Mouse (Mus musculus) liver, embryonic 12.5 days (tissue): ENCODE data around the gene Hsd17b3. TPM values are rescaled to one million over a fixed set of nuclear protein-coding genes. Genes with fewer than 3 reads are reported as not detected.

Experiments used
- ATAC-seq: fragments of 200-750 bp; cut with Nextera tagmentation; 2 replicates; pipeline ENCODE4 v1.8.0; 2017; ENCODE audit warnings: moderate number of reproducible peaks, mild to moderate bottlenecking, moderate library complexity
- H3K27ac ChIP-seq: fragments of 300-500 bp; sonication (generic); 2 replicates; pipeline ENCODE4 v1.5.1; 2016; ENCODE audit warnings: mild to moderate bottlenecking
- H3K27me3 ChIP-seq: fragments of 300-500 bp; sonication (generic); replicated peaks from 2 replicates; pipeline ENCODE4 v1.6.1; 2016; ENCODE audit warnings: mild to moderate bottlenecking, moderate library complexity
- H3K36me3 ChIP-seq: fragments of 300-500 bp; sonication (generic); 2 replicates; pipeline ENCODE4 v1.6.1; 2016; ENCODE audit warnings: mild to moderate bottlenecking, moderate library complexity
- H3K4me1 ChIP-seq: fragments of 300-500 bp; sonication (generic); 2 replicates; pipeline ENCODE4 v1.6.1; 2016
- H3K4me2 ChIP-seq: fragments of 300-500 bp; sonication (generic); 2 replicates; pipeline ENCODE4 v1.6.1; 2016; ENCODE audit warnings: mild to moderate bottlenecking, moderate library complexity
- H3K4me3 ChIP-seq: fragments of 300-500 bp; sonication (generic); 2 replicates; pipeline ENCODE4 v1.5.1; 2016; ENCODE audit warnings: mild to moderate bottlenecking, moderate library complexity
- H3K9ac ChIP-seq: fragments of 300-500 bp; sonication (generic); 2 replicates; pipeline ENCODE4 v1.6.1; 2016; ENCODE audit warnings: mild to moderate bottlenecking, moderate library complexity
- H3K9me3 ChIP-seq: fragments of 300-500 bp; sonication (generic); replicated peaks from 2 replicates; pipeline ENCODE4 v1.6.1; 2016; ENCODE audit warnings: mild to moderate bottlenecking, moderate library complexity
- WGBS: fragments of 180-500 bp; shearing (Covaris S2); methylation state at CpG from one replicate; pipeline ENCODE4 v1.1.7; 2016; ENCODE audit not compliant: insufficient replicate concordance; 5-methylcytosine and 5-hydroxymethylcytosine counted together
- polyA plus RNA-seq: library from polyadenylated mRNA; unstranded; fragments of >200 nt; fragmentation: Nextera tagmentation; extraction: Ambion mirVana; gene quantifications from 2 replicates; pipeline ENCODE4 v1.2.1, GENCODE M21; 2016

Gene Hsd17b3
- polyA plus RNA-seq, 1 experiment from 2014 or later: not detected

DNA sequence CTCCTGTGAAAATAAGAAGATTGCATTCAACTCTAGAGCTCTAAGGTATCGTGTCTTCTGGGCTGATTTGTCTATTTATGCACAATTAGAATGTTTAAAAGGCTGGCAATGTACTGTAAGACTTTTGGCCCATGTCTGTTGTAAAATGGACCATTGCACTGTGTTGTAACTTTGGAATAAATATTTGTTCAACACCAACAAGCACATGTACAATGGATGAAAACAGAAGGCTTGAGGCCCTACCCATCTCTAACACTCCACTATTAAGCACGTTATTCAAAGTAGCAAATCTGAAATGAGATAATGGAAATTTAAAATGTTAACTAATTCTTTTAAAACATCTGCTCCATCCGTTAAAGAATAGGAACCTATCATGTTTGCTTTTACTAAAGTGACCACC is 18.1 kb upstream of the Hsd17b3 start:
- whole genome bisulfite sequencing: 60% methylated on average over 3 of the region's 3 CpGs
- no peaks in the 10 kb centered on the region for H3K27me3 ChIP-seq
- no peak overlapping the region for H3K4me2 ChIP-seq
- no peak overlapping the region for H3K27ac ChIP-seq
- no peak overlapping the region for H3K9ac ChIP-seq
- ATAC-seq: no peak
- H3K4me1 ChIP-seq: peaks cover 12% of the 10 kb centered on the region
- H3K9me3 ChIP-seq: no peaks in the 10 kb centered on the region
- H3K4me3 ChIP-seq: no peak overlapping the region
- H3K36me3 ChIP-seq: no peaks in the 10 kb centered on the region

DNA sequence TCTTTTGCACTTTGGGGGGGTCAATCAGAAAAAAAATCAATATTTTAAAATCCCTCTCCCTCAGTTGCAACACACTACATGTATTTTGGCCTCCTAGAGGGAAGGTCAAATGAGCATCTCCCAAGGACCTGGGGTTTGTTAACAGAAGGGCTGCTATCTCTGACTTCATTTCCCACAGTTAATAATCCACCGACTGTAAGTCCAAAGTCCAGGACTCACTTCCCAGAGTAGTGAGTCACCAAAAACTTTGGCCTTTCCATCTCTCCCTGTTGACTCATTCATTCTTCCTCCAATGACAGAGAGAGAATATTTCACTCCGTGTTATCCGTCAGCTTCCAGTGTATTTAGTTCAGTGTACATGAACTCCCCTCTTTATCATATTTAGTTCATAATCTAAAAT is 16.7 kb upstream of the Hsd17b3 start:
- no peaks in the 10 kb centered on the region for H3K9me3 ChIP-seq
- H3K36me3 ChIP-seq: no peaks in the 10 kb centered on the region
- WGBS: 71% methylated on average over 3 of the region's 3 CpGs
- ATAC-seq: peak; percentile 46; the same call in 1 of the 2 replicates
- H3K4me3 ChIP-seq: no peak overlapping the region
- no peaks in the 10 kb centered on the region for H3K27me3 ChIP-seq
- H3K9ac ChIP-seq: no peak overlapping the region
- peaks cover 12% of the 10 kb centered on the region for H3K4me1 ChIP-seq
- no peak overlapping the region for H3K27ac ChIP-seq
- H3K4me2 ChIP-seq: no peak overlapping the region

DNA sequence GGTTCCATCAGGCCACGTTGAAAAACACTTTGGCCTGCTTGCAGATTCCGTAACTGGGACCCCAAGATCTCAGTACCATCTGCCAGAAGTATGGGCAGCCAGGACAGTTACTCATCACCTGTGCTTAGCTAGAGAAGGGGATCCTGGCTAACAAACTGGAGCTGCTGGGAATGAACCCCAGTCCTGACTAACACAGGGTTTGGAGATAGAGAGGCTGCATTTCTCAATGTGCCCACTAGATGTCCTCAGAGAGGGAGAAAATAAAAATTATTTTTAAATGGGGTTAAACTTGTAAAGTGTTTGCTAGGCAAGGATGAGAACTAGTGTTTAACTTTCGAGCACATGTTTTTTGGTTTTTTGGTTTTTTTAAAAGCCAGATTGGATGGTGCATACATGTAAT is 11.2 kb upstream of the Hsd17b3 start:
- Histone ChIP-seq H3K36me3 (no peaks in the 10 kb centered on the region), H3K9ac (no peak overlapping the region), H3K4me2 (no peak overlapping the region), H3K4me1 (no peaks in the 10 kb centered on the region), H3K9me3 (no peaks in the 10 kb centered on the region), H3K27me3 (no peaks in the 10 kb centered on the region), H3K4me3 (no peak overlapping the region), H3K27ac (no peak overlapping the region)
- 52% methylated on average over 3 of the region's 3 CpGs for WGBS
- no peak for ATAC-seq

DNA sequence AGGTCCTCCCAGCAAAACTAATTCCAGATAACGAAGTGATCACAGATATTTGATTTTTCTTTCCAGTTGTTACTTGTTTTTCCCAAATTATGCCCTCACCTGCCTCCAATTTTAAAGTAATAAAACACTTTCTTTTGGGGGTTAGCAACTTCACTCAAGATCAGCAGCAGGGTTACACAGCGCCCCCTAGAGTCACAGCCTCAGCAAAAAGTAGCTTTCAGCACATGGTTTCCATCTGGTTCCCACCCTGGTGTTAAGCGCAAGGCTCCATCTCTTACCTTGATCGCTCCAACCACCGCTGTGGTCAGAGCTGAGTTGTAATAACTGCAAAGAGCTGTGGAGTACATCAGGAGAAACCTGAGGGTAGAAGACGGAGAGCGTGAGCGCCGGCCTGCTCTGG is 10.0 kb upstream of the Hsd17b3 start:
- no peak for ATAC-seq
- 63% methylated on average over 9 of the region's 9 CpGs for WGBS

DNA sequence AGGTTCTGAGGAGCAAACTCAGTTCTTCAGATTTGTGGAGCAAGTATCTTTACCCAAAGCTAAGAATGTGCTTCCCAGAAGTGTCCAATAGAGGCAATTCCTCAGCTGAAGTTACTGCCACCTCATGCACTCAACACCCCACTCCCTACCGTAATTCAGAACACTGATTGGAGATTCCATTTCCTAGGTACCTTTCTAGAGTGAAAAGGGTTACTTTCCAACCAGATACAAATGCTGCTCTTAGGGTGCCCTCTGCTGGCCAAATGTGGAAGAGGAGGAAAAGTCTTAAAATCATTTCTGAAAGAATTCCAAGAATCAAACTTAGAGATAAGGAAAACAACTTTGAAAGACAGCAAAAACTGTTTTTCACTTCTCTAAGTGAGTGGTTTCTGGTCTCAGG is 4.3 kb upstream of the Hsd17b3 start:
- Histone ChIP-seq H3K36me3 (no peaks in the 10 kb centered on the region), H3K27me3 (0 out of 2 replicates have a peak, but pooled peaks cover 4% of the 10 kb centered on the region), H3K4me2 (no peak overlapping the region), H3K4me3 (no peak overlapping the region), H3K9me3 (no peaks in the 10 kb centered on the region), H3K27ac (no peak overlapping the region), H3K9ac (no peak overlapping the region), H3K4me1 (no peaks in the 10 kb centered on the region)
- 0% methylated on average over 1 of the region's 1 CpGs for WGBS
- no peak for ATAC-seq

More for the DNA sequence above, 10.0 kb upstream of the Hsd17b3 start:
- Histone ChIP-seq H3K9ac (no peak overlapping the region), H3K27ac (no peak overlapping the region), H3K4me2 (no peak overlapping the region), H3K36me3 (no peaks in the 10 kb centered on the region), H3K4me1 (no peaks in the 10 kb centered on the region), H3K27me3 (no peaks in the 10 kb centered on the region), H3K4me3 (no peak overlapping the region), H3K9me3 (no peaks in the 10 kb centered on the region)

DNA sequence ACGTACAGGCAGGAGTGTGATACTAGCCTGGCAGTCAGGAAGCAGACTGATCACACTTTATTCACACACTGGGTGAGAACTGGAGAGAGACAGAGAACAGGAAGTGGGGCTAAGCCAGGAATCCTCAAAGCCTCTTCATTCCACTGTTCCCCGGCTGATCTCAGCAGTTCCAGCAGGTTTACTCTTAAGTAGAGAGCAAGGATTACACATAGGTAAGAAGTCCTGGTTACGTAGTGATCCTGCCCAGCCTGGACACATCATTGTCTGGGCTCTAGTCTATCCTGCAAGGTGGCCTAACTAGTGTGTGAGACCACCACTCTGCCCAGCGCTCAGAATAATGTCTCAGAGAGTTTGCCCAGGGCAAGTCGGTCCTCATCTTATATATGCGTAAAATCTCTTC is 3.7 kb upstream of the Hsd17b3 start:
- Histone ChIP-seq H3K4me1 (no peaks in the 10 kb centered on the region), H3K27me3 (0 out of 2 replicates have a peak, but pooled peaks cover 4% of the 10 kb centered on the region), H3K27ac (no peak overlapping the region), H3K4me2 (no peak overlapping the region), H3K4me3 (no peak overlapping the region), H3K36me3 (no peaks in the 10 kb centered on the region), H3K9me3 (no peaks in the 10 kb centered on the region), H3K9ac (no peak overlapping the region)
- no peak for ATAC-seq
- WGBS: 53% methylated on average over 6 of the region's 6 CpGs

DNA sequence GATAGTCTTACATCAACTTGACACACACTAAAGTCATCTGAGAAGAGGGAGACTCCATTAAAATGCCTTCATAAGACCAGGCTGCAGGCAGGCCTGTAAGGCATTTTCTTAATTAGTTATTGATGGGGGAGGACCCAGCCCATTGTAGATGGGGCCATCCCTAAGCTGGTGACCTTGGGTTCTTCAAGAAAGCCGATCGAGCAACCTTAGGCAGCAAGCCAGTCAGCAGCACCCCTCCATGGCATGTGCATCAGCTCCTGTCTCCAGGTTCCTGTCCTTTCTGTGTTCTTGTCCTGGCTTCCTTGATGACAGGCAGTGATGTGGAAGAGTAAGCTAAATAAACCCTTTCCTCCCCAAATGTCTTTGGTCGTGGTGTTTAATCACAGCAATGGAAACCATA is 3.1 kb upstream of the Hsd17b3 start:
- H3K4me1 ChIP-seq: no peaks in the 10 kb centered on the region
- 0 out of 2 replicates have a peak, but pooled peaks cover 4% of the 10 kb centered on the region for H3K27me3 ChIP-seq
- no peak overlapping the region for H3K27ac ChIP-seq
- H3K4me2 ChIP-seq: no peak overlapping the region
- no peaks in the 10 kb centered on the region for H3K9me3 ChIP-seq
- no peak overlapping the region for H3K4me3 ChIP-seq
- H3K9ac ChIP-seq: no peak overlapping the region
- ATAC-seq: no peak
- H3K36me3 ChIP-seq: no peaks in the 10 kb centered on the region
- WGBS: 83% methylated on average over 3 of the region's 3 CpGs

DNA sequence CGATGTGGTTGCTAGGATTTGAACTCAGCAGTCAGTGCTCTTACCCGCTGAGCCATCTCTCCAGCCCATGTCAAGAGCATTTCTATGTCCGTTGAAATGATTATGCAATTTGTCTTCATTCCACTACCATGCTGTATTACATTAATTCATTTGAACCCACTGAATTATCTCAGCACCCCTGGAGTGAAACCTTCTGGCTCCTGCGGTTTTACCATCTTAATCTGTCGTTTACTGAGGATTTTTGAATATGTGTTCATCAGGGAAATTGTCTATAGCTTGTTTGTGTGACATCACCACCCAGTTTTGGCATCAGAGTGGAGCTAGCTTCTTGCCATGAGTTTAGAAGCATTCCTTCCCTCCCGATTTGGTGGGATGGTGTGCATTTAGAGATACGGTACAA is 2.0 kb upstream of the Hsd17b3 start:
- Histone ChIP-seq H3K9me3 (no peaks in the 10 kb centered on the region), H3K36me3 (no peaks in the 10 kb centered on the region), H3K4me3 (no peak overlapping the region), H3K9ac (no peak overlapping the region), H3K27ac (no peak overlapping the region), H3K4me2 (no peak overlapping the region), H3K4me1 (no peaks in the 10 kb centered on the region), H3K27me3 (0 out of 2 replicates have a peak, but pooled peaks cover 4% of the 10 kb centered on the region)
- WGBS: 65% methylated on average over 7 of the region's 7 CpGs
- no peak for ATAC-seq

DNA sequence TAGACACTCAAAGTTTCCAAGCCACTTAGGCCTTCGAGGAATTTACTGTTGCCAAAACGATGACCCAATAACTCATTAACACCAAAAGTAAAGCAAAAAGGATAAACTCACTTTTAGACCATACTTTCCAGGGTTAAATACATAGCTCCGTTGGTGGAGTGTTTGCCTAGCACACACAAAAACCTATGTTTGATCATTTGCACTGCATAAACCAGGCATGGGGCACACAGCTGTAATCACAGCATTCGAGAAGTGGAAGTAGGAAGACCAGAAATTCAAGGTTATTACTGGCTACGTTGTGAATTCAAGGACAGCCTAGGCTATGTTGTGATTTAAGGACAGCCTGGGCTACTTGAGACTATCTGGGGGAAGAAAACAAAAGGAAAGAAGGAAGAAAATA is 1.2 kb upstream of the Hsd17b3 start:
- H3K4me3 ChIP-seq: no peak overlapping the region
- no peak overlapping the region for H3K4me2 ChIP-seq
- H3K27ac ChIP-seq: no peak overlapping the region
- WGBS: 63% methylated on average over 5 of the region's 5 CpGs
- no peaks in the 10 kb centered on the region for H3K4me1 ChIP-seq
- 0 out of 2 replicates have a peak, but pooled peaks cover 4% of the 10 kb centered on the region for H3K27me3 ChIP-seq
- H3K9ac ChIP-seq: no peak overlapping the region
- no peak for ATAC-seq
- no peaks in the 10 kb centered on the region for H3K9me3 ChIP-seq
- H3K36me3 ChIP-seq: no peaks in the 10 kb centered on the region

DNA sequence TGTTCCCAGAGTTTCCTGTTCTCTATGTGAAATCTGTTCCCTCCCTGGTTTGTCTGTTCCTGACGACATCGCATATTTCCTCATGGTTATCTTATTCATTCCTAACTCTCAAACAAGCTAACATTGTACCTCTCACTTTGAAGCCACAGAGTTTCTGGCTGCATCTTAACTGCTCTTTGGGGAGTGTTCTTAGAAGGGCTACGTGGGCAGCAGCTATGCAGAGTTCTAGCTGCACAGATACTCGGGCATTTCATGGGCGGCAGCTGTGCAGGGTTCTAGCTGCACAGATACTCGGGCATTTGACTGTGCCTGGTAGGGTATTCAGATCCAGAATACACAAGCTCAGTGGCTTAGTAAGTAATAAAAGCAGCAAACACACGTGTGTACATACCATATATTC is 973 bp downstream of the Hsd17b3 start:
- no peak for ATAC-seq
- H3K4me1 ChIP-seq: no peaks in the 10 kb centered on the region
- H3K4me3 ChIP-seq: no peak overlapping the region
- H3K27ac ChIP-seq: no peak overlapping the region
- H3K9me3 ChIP-seq: no peaks in the 10 kb centered on the region
- no peak overlapping the region for H3K4me2 ChIP-seq
- WGBS: 58% methylated on average over 7 of the region's 7 CpGs
- H3K9ac ChIP-seq: no peak overlapping the region
- H3K36me3 ChIP-seq: no peaks in the 10 kb centered on the region
- 0 out of 2 replicates have a peak, but pooled peaks cover 4% of the 10 kb centered on the region for H3K27me3 ChIP-seq

DNA sequence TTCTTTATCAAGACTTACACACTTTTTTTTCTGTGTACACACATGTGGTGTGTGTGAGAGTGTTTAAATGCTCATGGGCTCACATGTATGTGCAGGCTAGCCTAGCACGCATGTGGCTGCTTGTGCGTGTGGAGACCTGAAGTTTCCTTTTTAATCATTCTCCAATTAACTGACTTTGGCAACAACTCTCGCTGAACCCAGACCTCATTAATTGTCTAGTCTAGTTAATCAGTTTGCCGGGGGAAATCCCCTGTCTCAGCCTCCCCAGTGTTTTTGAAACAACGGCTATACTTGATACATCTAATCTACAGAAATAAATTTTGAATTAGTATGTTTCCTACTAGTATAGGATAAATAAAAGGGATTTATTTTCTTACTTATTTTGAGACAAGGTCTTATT is 3.0 kb downstream of the Hsd17b3 start:
- Histone ChIP-seq H3K4me2 (no peak overlapping the region), H3K27ac (no peak overlapping the region), H3K4me3 (no peak overlapping the region), H3K4me1 (no peaks in the 10 kb centered on the region), H3K36me3 (no peaks in the 10 kb centered on the region), H3K9me3 (no peaks in the 10 kb centered on the region), H3K27me3 (peaks cover 14% of the 10 kb centered on the region; the same call in 1 of the 2 replicates), H3K9ac (no peak overlapping the region)
- no peak for ATAC-seq
- 75% methylated on average over 5 of the region's 5 CpGs for WGBS

DNA sequence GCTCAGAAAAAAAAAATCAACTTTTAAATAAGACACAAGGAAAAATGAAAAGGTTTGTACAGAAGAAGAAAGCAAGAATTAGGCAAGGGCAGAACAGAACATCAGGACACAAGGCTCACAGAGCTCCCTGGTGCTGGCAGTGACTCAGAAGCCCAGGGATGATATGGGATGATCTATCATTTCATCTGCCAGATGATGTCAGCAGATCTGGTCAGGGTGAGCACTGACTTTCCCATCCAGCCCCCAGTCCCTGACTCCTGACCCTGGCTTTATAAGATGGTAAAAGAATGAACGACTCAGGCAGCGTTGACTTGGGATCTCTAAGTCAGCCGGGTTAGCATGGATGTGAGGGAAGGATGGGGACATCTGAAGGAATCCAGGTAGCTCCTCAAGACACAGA is 5.7 kb downstream of the Hsd17b3 start:
- H3K36me3 ChIP-seq: no peaks in the 10 kb centered on the region
- H3K27me3 ChIP-seq: peaks cover 14% of the 10 kb centered on the region; the same call in 1 of the 2 replicates
- H3K9ac ChIP-seq: no peak overlapping the region
- no peak overlapping the region for H3K27ac ChIP-seq
- WGBS: 65% methylated on average over 3 of the region's 3 CpGs
- no peak overlapping the region for H3K4me2 ChIP-seq
- H3K4me1 ChIP-seq: no peaks in the 10 kb centered on the region
- H3K4me3 ChIP-seq: no peak overlapping the region
- H3K9me3 ChIP-seq: no peaks in the 10 kb centered on the region
- no peak for ATAC-seq
